Mouse (Mus musculus) cerebellum, adult (tissue): Measurements from ENCODE around the gene Dio1.

ENCODE experiments used
- ATAC-seq: cut with Nextera tagmentation; 2 replicates; pipeline ENCODE4 v1.9.2; 2017; ENCODE audit warnings: mild to moderate bottlenecking, moderate library complexity, mixed read lengths; ENCODE audit not compliant: insufficient number of reproducible peaks, low FRiP score, low TSS enrichment

Gene Dio1

DNA sequence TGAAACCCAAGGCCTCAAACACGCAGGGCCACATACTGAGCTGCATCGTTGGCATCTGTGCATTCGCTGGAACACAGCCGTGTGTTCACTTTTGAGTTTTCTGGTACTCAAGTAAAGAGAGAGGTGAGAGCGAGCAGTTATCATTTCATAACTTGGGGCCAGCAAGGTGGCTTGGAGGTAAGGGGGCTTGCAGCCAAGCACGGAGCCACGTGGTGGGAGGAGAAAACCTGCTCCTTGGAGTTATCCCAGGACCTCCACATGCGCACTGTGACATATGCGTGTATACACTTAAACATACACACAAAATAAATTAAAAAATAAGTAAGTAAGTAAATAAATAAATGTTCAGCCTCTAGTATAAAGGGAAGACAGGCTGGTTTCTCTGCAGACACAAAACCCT, 4.7 kb downstream of the Dio1 start:
- ATAC-seq = no peak

- no peak for ATAC-seq
Observed at GRCm38 (mm10) chr4:107300902-107301555, 5.9 kb downstream of the Dio1 start.

DNA sequence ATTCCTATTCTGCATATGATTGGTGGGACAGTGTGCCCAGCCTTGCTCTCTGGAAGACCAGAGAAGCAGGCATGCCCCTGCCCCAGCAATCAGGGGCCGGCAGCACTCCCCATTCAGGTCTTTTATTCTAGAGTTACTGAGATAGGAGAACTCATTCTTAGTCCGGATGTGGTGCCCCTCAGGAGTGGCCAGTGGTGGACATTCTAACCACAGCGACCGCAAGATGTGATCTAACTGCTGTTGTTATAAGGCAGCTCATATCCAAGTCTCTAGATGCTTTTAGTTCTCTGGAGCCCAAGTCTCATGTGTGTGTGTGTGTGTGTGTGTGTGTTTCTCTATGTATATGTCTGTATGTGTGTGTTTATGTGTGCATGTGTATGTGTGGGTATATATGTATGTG, 6.6 kb downstream of the Dio1 start:
- ATAC-seq = no peak

DNA sequence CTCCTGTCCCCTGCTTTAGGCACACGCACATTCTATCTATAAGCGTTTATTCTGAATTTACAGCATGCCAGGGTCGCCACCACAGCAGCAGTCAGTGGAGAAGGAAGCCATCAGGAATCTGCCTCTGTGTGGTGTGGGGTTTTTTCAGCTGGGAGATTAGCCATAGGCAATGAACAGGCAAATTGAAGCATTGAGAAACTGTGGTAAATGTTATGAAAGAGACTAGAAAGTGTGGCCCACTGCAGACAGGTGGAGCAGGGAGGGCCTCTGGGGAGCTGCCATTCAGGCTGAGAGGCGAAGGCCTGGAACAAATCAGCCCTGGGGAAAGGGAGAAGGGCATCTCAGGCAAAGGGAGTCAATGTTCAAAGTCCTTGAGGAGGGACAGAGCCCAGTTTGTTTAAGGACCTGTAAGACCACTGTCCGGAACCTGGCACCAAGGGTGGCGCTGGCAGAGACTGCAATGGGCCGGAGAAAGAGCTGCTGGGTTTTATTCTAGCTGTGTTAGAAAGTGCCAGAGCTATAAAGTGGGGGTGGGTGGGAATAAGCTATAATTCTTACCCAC, 7.1 kb downstream of the Dio1 start:
- ATAC-seq = no peak

DNA sequence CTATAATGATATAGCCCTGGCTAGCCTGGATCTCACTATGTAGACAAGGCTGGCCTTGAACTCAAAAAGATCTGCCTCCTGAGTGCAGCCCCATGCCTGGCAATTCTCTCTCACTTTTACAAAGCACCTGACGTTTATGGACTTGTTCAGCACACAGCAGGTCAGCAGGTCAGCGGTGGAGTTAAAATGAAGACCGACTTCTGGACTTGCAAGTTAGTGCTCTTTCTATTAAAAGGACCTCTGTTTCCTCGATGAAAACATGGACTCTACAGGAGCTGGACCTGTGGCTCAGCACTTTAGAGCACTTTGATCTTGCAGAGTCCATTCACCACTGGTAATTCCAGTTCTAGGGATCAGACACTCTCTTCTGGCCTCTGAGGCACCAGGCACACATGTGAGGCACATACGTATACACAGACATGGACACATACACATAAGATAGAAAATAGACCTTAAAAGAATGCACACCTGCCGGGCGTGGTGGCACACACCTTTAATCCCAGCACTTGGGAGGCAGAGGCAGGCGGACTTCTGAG, 8.8 kb downstream of the Dio1 start:
- ATAC-seq = no peak

DNA sequence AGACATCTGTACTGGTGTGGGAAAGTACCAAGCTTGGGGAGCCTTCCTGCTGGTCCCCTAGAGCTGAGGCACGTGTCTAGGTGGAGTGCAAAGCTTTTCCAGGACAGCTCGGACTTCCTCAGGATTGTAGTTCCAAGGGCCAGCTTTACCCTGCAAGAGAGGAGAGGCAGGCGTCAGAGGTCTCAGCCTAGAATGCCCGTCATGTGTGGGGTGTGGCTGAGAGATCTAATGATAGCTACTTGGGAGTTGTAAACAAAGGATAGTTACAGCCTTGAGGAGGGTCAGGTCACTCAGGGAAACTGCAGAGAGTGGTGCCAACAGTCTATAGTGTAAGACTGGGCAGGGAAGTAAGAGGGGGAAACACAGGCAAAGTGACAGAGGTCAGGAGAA, 14.7 kb downstream of the Dio1 start:
- ATAC-seq = no peak

DNA sequence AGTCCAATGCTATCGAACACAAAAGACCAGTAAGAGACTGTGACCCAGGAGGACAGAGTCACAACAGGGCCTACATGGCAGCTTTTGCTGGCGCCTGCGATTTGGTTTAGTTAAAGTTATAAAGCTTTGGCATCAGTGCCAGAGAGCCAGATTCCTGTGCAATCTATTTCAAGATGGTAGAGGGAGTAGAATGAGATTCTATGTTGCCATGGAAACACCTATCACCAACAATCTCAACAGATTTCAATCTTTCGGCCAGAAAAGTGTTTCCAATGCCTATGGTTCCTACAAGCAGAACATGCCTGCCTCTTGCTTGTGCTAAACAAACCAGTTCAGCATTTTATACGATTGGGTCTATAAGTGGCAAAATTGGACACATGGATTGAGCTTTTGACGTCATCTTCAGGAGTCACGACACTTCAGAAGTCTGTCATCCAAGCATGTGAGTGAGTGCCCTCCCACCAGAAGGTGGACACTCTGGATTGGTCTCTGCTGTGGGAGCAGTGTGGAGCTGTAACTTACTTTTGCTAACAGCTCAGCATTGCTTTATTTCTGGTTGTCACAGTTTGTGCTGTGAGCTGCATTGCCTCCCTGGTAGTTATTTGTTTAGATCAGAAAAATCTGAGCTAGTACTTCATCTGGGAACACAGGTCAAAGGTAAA, 15.2 kb downstream of the Dio1 start:
- ATAC-seq = no peak

DNA sequence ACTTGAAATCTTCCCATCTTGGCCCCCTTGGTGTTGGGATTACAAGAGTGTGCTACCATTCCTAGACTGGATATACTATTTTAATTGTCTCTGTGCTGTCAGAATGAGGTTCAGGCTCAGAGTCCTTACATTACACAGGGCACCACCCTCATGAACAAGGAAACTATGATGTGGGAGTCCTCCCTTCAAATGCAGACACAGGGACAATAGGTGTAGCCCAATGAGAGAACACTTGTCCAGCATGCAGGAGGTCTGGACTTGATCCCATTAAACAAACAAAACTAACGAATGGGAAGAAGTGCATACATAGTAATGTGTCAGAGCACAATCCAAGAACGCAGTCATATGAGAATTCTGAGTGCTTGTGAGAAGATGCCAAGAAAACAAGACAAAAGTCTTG, 19.5 kb downstream of the Dio1 start:
- no peak for ATAC-seq

- ATAC-seq = no peak
Observed at GRCm38 (mm10) chr4:107286386-107286785, 20.6 kb downstream of the Dio1 start.

- no peak for ATAC-seq
Observed at GRCm38 (mm10) chr4:107285446-107286200, 21.3 kb downstream of the Dio1 start.

GRCm38 (mm10) chr4:107280843-107281475, 26.0 kb downstream of the Dio1 start:
- no peak for ATAC-seq

DNA sequence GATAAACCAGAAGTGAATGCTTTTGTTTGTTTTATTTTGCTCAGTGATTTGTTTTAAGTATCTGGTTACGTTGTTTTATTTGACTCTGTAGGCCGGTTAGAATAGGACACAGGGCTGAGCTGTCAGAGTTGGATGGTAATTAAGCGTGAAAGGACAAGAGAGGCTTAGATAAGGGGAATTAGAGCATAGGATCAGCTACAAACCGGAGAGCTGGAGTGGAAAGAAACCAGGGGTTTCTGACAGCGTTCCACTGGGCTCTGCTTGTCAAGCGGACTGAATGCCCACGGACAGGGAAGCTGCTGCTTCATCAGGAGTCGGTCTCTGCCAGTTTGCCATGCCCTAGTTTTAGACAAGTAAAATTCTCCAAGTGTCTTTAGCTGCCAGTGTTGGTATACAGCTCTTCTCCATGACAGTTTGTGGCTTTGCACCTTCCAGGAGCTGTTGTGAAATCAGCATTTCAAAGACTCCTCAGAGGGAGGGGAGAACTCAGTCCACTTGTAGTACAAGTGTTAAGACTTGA, 28.7 kb downstream of the Dio1 start:
- ATAC-seq = no peak

GRCm38 (mm10) chr4:107274511-107274910, 32.5 kb downstream of the Dio1 start:
- ATAC-seq = no peak

DNA sequence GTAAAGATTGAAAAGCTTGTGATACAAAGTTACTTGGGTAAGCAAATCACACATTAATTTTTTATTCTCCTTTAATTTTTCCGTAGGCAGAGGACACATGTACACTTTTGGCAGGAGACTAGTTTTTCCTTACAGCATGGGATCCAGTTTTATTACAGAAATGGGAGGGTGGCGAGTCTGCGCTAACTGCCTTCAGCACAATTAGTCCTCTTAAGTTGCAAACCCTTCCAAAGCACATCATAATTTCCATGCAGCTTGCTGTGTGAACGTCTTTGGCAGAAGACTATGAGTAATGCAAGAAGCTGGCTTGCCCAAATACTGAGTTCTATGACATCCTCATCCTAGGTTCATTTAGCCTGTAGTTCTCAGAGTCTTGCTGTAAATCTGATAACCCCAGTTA, 33.3 kb downstream of the Dio1 start:
- ATAC-seq = no peak

- ATAC-seq = no peak
Observed at GRCm38 (mm10) chr4:107260001-107260400, 47.0 kb downstream of the Dio1 start.

DNA sequence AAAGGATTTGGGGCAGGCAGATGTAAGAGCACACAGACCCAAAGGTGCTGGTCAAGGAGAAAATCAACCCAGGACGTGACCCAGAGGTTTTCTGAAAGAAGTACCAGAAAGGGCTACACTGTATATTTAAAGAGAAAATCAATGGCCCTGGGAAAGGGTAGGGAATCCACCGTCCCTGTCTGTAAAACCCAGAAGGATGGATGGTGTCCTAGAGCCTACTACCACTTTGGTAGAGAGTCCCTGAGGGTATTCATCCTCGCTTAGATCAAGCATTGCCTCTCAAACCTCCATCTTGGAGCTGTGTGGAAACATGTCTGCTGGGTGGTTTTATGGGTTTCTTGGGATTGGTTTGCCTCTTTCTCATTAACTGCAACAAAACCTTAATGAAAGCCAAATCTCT, 52.6 kb downstream of the Dio1 start:
- 0 out of 2 replicates have a peak, but pooled peaks have one; percentile 8 for ATAC-seq

- peak; percentile 87 for ATAC-seq
Observed at GRCm38 (mm10) chr4:107253125-107254091, 53.6 kb downstream of the Dio1 start, which contains the start of the genes Lrrc42 and Hspb11. Gene Lrrc42, minus strand, starts transcription at chr4:107253532. Gene Hspb11, plus strand, starts transcription at chr4:107253593.

GRCm38 (mm10) chr4:107252522-107252921, 54.4 kb downstream of the Dio1 start:
- no peak for ATAC-seq

DNA sequence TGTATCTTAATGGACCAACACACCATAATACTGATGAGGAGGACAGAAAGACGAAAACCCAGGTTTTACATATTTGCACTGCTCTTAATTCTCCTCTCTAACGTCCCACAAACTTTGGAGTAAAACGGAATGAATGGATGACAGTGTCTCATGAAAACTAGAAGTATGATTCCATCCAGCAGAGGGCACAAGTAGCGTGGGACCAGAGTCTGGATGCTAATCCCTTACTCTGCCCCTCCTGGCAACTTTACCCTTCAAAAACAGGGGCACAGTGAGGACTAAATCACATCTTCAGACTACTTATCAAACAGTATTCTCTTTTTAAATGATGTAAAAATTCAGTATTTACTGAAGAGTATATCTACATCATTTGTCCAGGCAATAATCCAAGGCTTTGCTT, 56.5 kb downstream of the Dio1 start:
- ATAC-seq = no peak
